Mouse (Mus musculus): ENCODE data around the gene Tmem38b.

Gene Tmem38b

DNA sequence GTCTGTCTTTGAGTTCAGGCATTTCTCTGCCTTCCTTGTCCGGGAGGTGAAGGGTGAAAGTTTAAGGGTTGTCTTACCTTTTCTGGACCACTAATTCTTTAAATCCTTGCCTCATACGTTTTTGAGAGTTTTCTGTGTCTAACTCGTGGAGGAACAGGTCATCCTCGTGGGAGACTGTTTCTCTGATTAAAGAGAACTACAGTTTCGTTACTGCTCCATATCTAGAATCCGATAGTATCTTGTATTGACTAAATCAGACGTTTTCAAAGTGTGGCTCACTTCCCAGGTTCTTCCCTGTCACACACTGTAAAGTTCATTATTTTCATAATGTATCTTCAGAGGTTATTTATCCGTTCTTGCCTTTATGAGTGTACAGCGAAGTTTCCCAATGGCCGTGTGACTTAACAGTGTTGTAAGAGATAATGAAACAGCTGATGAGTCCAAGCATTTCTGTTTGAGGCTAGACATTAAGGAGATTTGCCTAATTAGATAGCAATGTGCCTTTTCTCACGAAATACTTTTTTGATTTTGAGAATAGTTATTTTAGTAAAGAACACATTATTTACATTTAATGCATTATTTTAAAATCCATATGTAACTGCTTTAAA, 900 bp downstream of the Tmem38b start:
- CTCF ChIA-PET: no interaction called here
- POLR2A ChIA-PET: interaction anchor here in 2 of 4 experiments (0.9 to 1.0 kb wide), 2 partner anchors 13 to 20 kb away, joined by 3 read pairs; no protein-coding TSS in a partner anchor

DNA sequence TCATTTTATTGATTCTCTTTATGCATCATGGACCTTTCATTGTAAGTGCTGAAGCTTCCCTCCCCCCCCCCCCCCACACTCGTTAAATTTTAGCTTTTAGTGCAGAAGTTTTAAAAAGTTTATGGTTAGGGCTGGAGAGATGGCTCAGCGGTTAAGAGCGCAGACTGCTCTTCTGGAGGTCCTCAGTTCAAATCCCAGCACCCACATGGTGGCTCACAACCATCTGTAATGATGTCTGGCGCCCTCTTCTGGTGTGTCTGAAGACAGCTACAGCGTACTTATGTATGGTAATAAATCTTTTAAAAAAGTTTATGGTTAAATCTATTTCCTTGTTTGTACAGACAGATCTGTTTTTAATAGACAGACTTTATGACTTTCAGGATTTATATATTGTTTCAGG, 2.0 kb downstream of the Tmem38b start:
- ChIA-PET POLR2A (interaction anchor here in 2 of 4 experiments (0.6 to 1.0 kb wide), 4 partner anchors 11 to 191 kb away, joined by 3 to 6 read pairs (median 3); no protein-coding TSS in a partner anchor), CTCF (interaction anchor here in 3 of 4 experiments (0.6 to 1.8 kb wide), 4 partner anchors 9 to 17 kb away, joined by 3 to 4 read pairs (median 4); no protein-coding TSS in a partner anchor)

- POLR2A ChIA-PET: interaction anchor here in 2 of 4 experiments (0.6 to 1.0 kb wide), 3 partner anchors 9 to 298 kb away, joined by 5 to 6 read pairs (median 6); no protein-coding TSS in a partner anchor
These were observed 3.1 kb downstream of the Tmem38b start for GRCm38 (mm10) chr4:53828914-53829313.

GRCm38 (mm10) chr4:53830016-53830415, 4.2 kb downstream of the Tmem38b start:
- CTCF ChIA-PET: no interaction called here

More at GRCm38 (mm10) chr4:53828914-53829313, 3.1 kb downstream of the Tmem38b start:
- CTCF ChIA-PET: interaction anchor here in 1 of 4 experiments (1.8 kb wide), 1 partner anchor 16 kb away, joined by 4 read pairs; no protein-coding TSS in a partner anchor

DNA sequence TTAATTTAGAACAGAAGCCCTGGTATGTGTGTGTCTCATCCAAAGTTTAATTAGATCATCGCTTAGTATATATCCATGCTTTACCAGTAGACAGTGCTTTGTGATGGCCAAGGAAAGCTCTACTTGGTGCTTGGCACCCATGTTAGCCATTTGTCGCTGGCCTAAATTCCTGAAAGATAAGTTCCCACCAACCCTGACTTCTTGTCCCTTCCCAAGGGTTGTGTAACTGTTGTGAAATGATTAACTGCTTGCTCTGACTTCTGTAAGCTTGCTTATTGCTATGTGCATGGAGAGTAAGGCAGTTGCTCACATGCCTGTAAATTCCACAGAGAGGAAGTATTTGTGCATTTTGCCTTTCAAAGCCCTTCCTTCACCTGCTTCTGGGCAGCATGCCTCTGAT, 4.7 kb downstream of the Tmem38b start:
- ChIA-PET POLR2A (interaction anchor here in 1 of 4 experiments (1.3 to 1.7 kb wide), 3 partner anchors 9 to 33 kb away, joined by 4 to 6 read pairs (median 5); no protein-coding TSS in a partner anchor), CTCF (no interaction called here)

More at GRCm38 (mm10) chr4:53830016-53830415, 4.2 kb downstream of the Tmem38b start:
- POLR2A ChIA-PET: interaction anchor here in 2 of 4 experiments (0.6 to 1.7 kb wide), 3 partner anchors 11 to 297 kb away, joined by 4 to 6 read pairs (median 5); no protein-coding TSS in a partner anchor

- ChIA-PET POLR2A (interaction anchor here (1.0 to 2.2 kb wide), 5 partner anchors 9 to 32 kb away, joined by 3 to 11 read pairs (median 5); no protein-coding TSS in a partner anchor), CTCF (interaction anchor here in 3 of 4 experiments (0.7 to 2.2 kb wide), 3 partner anchors 11 to 13 kb away, joined by 3 to 7 read pairs (median 4); no protein-coding TSS in a partner anchor)
These were observed 6.5 kb downstream of the Tmem38b start for GRCm38 (mm10) chr4:53832321-53832720.

GRCm38 (mm10) chr4:53836978-53837377, 11.1 kb downstream of the Tmem38b start:
- POLR2A ChIA-PET: interaction anchor here in 1 of 4 experiments (1.0 to 1.3 kb wide), 3 partner anchors 8 to 57 kb away, joined by 4 to 5 read pairs (median 5); partner anchors contain the start of genes Tal2 and Tmem38b
- CTCF ChIA-PET: interaction anchor here in 2 of 4 experiments (0.8 to 1.2 kb wide), 3 partner anchors 8 to 9 kb away, joined by 3 to 4 read pairs (median 3); no protein-coding TSS in a partner anchor

GRCm38 (mm10) chr4:53840158-53840870, 14.5 kb downstream of the Tmem38b start:
- CTCF ChIA-PET: interaction anchor here in 1 of 4 experiments (0.6 kb wide), 1 partner anchor 1583 kb away, joined by 3 read pairs; no protein-coding TSS in a partner anchor
- POLR2A ChIA-PET: interaction anchor here (0.8 to 3.0 kb wide), 10 partner anchors 8 to 1110 kb away, joined by 3 to 11 read pairs (median 4); no protein-coding TSS in a partner anchor

GRCm38 (mm10) chr4:53843553-53843952, 17.7 kb downstream of the Tmem38b start:
- CTCF ChIA-PET: interaction anchor here in 3 of 4 experiments (0.7 to 1.2 kb wide), 3 partner anchors 11 to 16 kb away, joined by 3 to 4 read pairs (median 3); no protein-coding TSS in a partner anchor
- POLR2A ChIA-PET: interaction anchor here in 1 of 4 experiments (1.4 to 2.0 kb wide), 2 partner anchors 10 to 64 kb away, joined by 4 read pairs; partner anchors contain the start of gene Tal2

GRCm38 (mm10) chr4:53844835-53845619, 19.2 kb downstream of the Tmem38b start:
- ChIA-PET CTCF (interaction anchor here (0.6 to 1.4 kb wide), 22 partner anchors 8 to 1512 kb away, joined by 3 to 7 read pairs (median 4); partner anchors contain the start of gene Tal2 (in 2 of the 4)), POLR2A (interaction anchor here in 3 of 4 experiments (0.5 to 2.0 kb wide), 4 partner anchors 20 to 66 kb away, joined by 3 to 9 read pairs (median 4); partner anchors contain the start of gene Tal2 (in 2 of the 3))

- POLR2A ChIA-PET: interaction anchor here in 2 of 4 experiments (0.7 to 2.0 kb wide), 3 partner anchors 28 to 66 kb away, joined by 3 to 4 read pairs (median 3); partner anchors contain the start of gene Tal2 (in 2 of the 2)
- CTCF ChIA-PET: interaction anchor here (0.6 to 1.4 kb wide), 20 partner anchors 8 to 108 kb away, joined by 3 to 7 read pairs (median 4); partner anchors contain the start of gene Tal2 (in 2 of the 4)
These were observed 19.8 kb downstream of the Tmem38b start for GRCm38 (mm10) chr4:53845656-53846055.

GRCm38 (mm10) chr4:53846326-53846725, 20.5 kb downstream of the Tmem38b start:
- ChIA-PET CTCF (interaction anchor here in 1 of 4 experiments (0.7 kb wide), 2 partner anchors 131 to 1278 kb away, joined by 3 to 4 read pairs; no protein-coding TSS in a partner anchor), POLR2A (interaction anchor here in 1 of 4 experiments (1.3 kb wide), 1 partner anchor 19 kb away, joined by 3 read pairs; no protein-coding TSS in a partner anchor)

GRCm38 (mm10) chr4:53847541-53847940, 21.7 kb downstream of the Tmem38b start:
- CTCF ChIA-PET: interaction anchor here in 2 of 4 experiments (0.5 to 2.0 kb wide), 2 partner anchors 37 to 109 kb away, joined by 4 to 6 read pairs; no protein-coding TSS in a partner anchor

DNA sequence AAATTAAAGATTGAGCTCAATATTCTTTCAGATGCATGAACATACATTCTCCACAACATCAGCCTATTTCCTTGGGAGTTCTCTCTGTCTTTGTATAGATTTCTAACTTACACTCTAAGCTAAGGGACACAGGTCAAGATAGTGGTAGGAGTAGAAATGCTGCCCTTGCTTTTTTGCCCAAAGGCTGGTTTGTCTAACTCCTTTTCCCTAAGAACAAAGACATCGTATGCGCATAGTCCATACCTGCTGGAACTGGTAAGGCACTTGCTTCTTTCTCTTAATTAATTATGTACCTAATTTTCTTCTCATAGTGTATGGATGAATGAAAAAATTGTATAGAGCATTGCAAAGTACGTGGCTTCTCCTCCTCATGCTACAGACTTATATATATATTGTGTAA, 22.5 kb downstream of the Tmem38b start:
- ChIA-PET POLR2A (interaction anchor here in 2 of 4 experiments (0.7 to 4.0 kb wide), 4 partner anchors 13 to 903 kb away, joined by 3 to 15 read pairs (median 4); no protein-coding TSS in a partner anchor), CTCF (interaction anchor here in 3 of 4 experiments (0.5 to 2.0 kb wide), 5 partner anchors 36 to 910 kb away, joined by 3 to 6 read pairs (median 4); no protein-coding TSS in a partner anchor)

More at GRCm38 (mm10) chr4:53847541-53847940, 21.7 kb downstream of the Tmem38b start:
- POLR2A ChIA-PET: interaction anchor here in 3 of 4 experiments (0.6 to 4.0 kb wide), 8 partner anchors 13 to 903 kb away, joined by 3 to 15 read pairs (median 4); no protein-coding TSS in a partner anchor

DNA sequence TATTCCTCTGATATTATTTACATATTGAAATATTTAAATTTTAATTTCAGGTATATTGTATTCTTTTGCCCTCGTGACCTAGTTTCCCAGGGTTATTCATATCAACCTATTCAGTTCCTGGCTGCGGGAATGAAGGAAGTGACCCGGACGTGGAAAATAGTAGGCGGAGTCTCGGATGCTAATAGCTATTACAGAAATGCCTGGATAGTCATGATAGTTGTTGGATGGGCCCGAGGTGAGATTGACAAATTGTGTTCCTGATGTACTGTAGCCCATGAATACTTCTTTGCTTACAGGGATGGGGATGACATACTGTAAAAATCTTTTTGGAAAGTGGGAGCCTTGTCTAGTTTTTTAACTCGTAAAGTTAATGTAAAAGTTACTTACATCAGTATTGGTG, 23.0 kb downstream of the Tmem38b start:
- ChIA-PET CTCF (interaction anchor here in 3 of 4 experiments (0.5 to 2.0 kb wide), 5 partner anchors 16 to 909 kb away, joined by 3 to 6 read pairs (median 3); no protein-coding TSS in a partner anchor), POLR2A (interaction anchor here in 2 of 4 experiments (0.8 to 4.0 kb wide), 5 partner anchors 10 to 17 kb away, joined by 3 to 15 read pairs (median 5); no protein-coding TSS in a partner anchor)

DNA sequence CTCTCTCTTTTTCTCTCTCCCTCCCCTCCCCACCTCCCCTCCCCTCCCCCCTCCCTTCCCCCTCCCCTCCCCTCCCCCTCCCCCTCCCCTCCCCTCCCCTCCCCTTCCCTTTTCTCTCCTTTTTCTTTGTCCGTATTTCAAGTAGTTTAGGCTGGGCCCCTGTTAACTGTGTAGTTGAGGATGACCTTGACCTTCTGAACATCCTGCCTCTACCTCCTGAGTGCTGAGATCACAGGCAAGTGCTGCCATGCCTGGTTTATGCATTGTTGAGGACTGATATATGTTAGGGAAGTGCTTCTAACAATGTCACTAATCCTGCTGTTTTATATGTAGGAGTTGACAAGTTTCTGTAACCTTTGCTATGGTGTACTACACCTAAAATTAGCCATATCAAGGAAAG, 24.0 kb downstream of the Tmem38b start:
- CTCF ChIA-PET: no interaction called here
- POLR2A ChIA-PET: interaction anchor here in 1 of 4 experiments (0.8 to 4.0 kb wide), 5 partner anchors 9 to 14 kb away, joined by 3 to 15 read pairs (median 3); no protein-coding TSS in a partner anchor
